Mouse (Mus musculus): ENCODE data around the gene Ctsh.

DNA sequence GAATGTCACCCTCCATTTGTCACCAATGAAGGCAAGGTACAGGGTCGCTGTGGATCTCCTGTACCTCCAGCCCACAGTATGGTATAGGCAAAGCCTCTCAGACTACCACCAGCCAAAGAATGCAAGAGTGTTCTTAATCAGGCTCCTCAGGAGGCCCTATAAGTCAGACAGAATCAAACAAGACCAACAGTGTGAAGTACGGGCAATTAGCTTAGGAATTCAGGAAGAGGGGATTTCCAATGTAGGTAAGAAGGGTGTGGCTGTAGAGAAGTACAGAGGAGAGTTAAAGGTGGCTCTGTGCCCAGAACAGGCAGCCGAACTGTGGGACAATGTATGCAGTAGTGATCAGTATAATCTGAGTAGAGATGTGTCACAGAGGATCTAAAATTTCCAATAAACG, 17.6 kb upstream of the Ctsh start:
- TF ChIP-seq CTCF (IDR thresholded peaks at IDR 0.05; ENCODE audit: low read depth) (no peak), EP300 (optimal IDR thresholded peaks at IDR 0.05) (no peak)
